Mouse (Mus musculus) liver, adult 2 months (tissue): ENCODE measurements around the gene Xcl1.

ENCODE experiments used
- CTCF ChIP-seq: fragments of 200-500 bp; IDR thresholded peaks from 2 replicates; pipeline ENCODE4 v1.5.1; 2011; ENCODE audit warnings: low read depth, low read length, control low read depth
- POLR2A ChIP-seq: fragments of 200-500 bp; IDR thresholded peaks from 2 replicates; pipeline ENCODE4 v1.6.1; 2011; ENCODE audit warnings: low read length, control low read depth; ENCODE audit not compliant: insufficient read depth; ENCODE audit errors: extremely low read depth

GRCm38 (mm10) chr1:164881891-164882290 is 53.4 kb downstream of the Xcl1 start:
- TF ChIP-seq POLR2A (no peak), CTCF (no peak)
